Mouse (Mus musculus): ENCODE measurements around the gene Zbtb34.

DNA sequence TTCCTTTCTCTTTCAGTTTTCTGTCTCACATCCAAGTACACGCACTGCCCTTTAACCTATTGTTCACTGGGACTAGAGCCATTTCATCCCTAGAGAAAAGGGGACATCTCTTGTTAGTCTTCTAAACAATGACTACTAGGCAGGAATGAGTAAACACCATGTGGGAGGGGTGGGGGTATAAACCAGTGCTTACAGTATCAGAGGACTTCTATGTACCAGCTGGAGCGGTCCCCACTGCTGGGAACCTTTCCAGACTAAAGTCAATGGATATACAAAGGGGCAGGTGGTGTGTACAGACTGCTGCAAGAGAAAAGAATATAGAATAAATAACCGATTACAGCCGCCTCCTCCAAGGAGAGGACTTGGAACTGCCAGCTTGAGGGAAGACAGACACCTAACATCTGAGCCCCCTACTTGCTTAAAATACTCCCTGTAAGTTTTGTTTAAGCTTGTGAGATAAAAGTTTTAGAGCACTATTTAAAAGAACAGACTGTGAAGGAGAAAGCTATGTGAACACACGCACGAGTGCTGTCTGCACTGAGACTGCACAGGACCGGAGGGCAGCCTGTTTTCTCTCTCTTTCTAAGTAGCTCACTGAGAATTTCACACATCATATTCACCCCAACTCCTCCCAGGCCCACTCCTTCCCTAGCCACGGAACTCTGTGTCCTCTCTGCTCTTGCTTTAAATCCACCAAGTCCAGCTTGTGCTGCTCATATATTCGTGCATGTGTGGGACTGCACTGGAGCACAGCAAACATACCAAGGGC is 65.2 kb downstream of the Zbtb34 start:
- TF ChIP-seq CTCF (IDR thresholded peaks at IDR 0.05; ENCODE audit: low read depth): no peak
- no peak for TF ChIP-seq EP300 (IDR thresholded peaks at IDR 0.05; ENCODE audit: low read depth)
